Mouse (Mus musculus): ENCODE measurements at regions not wholly inside any gene's neighbourhood (a gene's known extent, or its start where the extent isn't known, plus 50 kb on each side); places are given as distances from the start of the nearest gene placed in this dataset.

DNA sequence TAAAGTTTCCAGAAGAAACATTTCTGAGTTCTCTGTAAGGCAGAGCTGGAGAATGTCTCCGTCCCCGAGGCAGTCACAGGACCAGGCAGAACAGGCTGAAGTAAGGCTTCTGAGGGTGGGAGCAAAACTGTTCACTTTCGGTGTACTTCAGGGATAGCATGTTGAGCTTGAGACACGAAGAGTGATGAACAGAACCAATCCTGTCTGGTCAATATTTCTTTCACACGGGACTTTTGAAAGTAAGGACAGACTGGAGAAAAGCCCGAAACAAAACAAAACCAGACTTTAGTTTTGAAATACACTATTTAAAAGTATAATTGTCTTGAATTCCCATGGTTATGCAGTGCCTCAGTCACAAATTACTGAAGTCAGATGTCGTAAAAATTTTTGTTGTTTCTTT is 84.6 kb upstream of the D16Ertd472e start:
- Histone ChIP-seq H3K27ac (ENCODE audit: insufficient read depth, low read length) (no peak overlapping the region), H3K27me3 (ENCODE audit: control insufficient read depth, insufficient read depth, low read length) (no peaks in the 10 kb centered on the region), H3K4me1 (ENCODE audit: control insufficient read depth, insufficient read depth, low read length) (no peaks in the 10 kb centered on the region), H3K4me3 (replicated peaks; ENCODE audit: insufficient read depth, low read depth, low read length) (no peak overlapping the region)
- no peak for DNase-seq
- 87% methylated on average over 7 of the region's 7 CpGs for WGBS
- TF ChIP-seq CTCF (IDR thresholded peaks at IDR 0.05; ENCODE audit: borderline replicate concordance, insufficient read depth, low read depth, low read length) (no peak), POLR2A (IDR thresholded peaks at IDR 0.05; ENCODE audit: borderline replicate concordance, insufficient read depth, low read length) (no peak)

DNA sequence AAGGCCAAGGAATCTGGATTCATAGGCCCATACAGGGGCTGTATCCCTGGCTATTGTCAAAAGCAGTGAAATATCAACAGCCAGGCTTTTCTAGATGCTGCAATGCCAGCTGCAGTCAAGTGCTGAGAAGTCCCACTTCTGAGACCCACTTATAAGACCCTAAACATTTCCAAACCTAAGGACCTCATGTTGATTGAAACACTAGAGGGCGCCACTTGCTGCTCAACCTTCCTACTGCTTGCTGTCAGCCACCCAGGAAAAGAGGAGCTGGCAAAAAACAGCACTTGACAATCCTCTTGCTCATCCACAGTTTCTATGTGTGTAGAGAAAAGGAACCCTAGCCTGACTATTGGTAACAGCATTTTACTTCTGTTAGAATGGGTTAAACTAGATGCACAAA is 68.2 kb upstream of the D16Ertd472e start:
- Histone ChIP-seq H3K27ac (ENCODE audit: insufficient read depth, low read length) (no peak overlapping the region), H3K27me3 (ENCODE audit: control insufficient read depth, insufficient read depth, low read length) (no peaks in the 10 kb centered on the region), H3K4me1 (ENCODE audit: control insufficient read depth, insufficient read depth, low read length) (no peaks in the 10 kb centered on the region), H3K4me3 (replicated peaks; ENCODE audit: insufficient read depth, low read depth, low read length) (no peak overlapping the region)
- TF ChIP-seq CTCF (IDR thresholded peaks at IDR 0.05; ENCODE audit: borderline replicate concordance, insufficient read depth, low read depth, low read length) = no peak
- no peak for TF ChIP-seq POLR2A (IDR thresholded peaks at IDR 0.05; ENCODE audit: borderline replicate concordance, insufficient read depth, low read length)
- 13% methylated on average over 1 of the region's 1 CpGs for WGBS
- peak in 1 of 2 experiments; percentile 2 for DNase-seq

DNA sequence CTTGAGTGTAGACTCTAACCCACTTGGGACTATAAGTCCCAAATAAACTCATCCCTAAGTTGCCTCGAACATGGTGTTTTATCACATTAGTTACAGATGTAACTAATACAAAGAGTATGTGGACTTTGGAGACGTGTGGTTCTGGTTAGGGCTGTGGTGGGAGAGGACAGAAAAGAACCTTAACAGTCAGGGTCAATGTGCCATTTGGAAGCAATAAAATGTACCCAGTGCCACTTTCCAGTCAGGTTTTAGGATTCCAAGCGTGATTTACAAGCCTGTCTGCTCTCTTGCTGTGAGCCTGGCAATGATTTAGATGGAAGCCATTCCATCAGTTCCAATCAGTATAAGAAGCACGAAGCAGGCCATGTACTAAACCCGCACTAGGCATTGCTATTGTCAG is 65.2 kb upstream of the D16Ertd472e start:
- Histone ChIP-seq H3K4me1 (ENCODE audit: control insufficient read depth, insufficient read depth, low read length) (no peaks in the 10 kb centered on the region), H3K4me3 (replicated peaks; ENCODE audit: insufficient read depth, low read depth, low read length) (no peak overlapping the region), H3K27me3 (ENCODE audit: control insufficient read depth, insufficient read depth, low read length) (no peaks in the 10 kb centered on the region), H3K27ac (ENCODE audit: insufficient read depth, low read length) (no peak overlapping the region)
- no peak for DNase-seq
- TF ChIP-seq CTCF (IDR thresholded peaks at IDR 0.05; ENCODE audit: borderline replicate concordance, insufficient read depth, low read depth, low read length) = no peak
- TF ChIP-seq POLR2A (IDR thresholded peaks at IDR 0.05; ENCODE audit: borderline replicate concordance, insufficient read depth, low read length) = no peak
- WGBS = 68% methylated on average over 5 of the region's 5 CpGs

DNA sequence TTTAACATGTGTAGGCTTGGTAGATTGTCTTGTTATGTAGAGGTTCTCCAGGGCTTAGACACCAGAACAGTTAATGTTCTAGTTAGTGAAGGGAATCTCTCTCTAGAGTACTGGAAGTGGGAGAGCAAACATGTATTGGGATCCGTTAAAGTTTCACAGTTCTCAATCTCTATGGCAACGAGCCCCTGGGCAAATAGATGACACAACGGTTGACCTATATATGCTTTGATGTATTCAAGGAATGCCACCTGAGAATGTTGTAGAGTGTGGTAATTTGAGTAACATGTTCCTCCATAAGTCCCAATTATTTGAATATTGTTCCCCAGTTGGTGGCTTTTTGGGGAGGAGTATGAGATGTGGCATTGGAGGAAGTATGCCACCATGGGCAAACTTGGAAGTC is 64.7 kb upstream of the D16Ertd472e start:
- no peak for DNase-seq
- WGBS = 80% methylated on average over 3 of the region's 3 CpGs
- Histone ChIP-seq H3K4me1 (ENCODE audit: control insufficient read depth, insufficient read depth, low read length) (no peaks in the 10 kb centered on the region), H3K27ac (ENCODE audit: insufficient read depth, low read length) (no peak overlapping the region), H3K4me3 (replicated peaks; ENCODE audit: insufficient read depth, low read depth, low read length) (no peak overlapping the region), H3K27me3 (ENCODE audit: control insufficient read depth, insufficient read depth, low read length) (no peaks in the 10 kb centered on the region)
- TF ChIP-seq POLR2A (IDR thresholded peaks at IDR 0.05; ENCODE audit: borderline replicate concordance, insufficient read depth, low read length) = no peak
- TF ChIP-seq CTCF (IDR thresholded peaks at IDR 0.05; ENCODE audit: borderline replicate concordance, insufficient read depth, low read depth, low read length) = no peak

DNA sequence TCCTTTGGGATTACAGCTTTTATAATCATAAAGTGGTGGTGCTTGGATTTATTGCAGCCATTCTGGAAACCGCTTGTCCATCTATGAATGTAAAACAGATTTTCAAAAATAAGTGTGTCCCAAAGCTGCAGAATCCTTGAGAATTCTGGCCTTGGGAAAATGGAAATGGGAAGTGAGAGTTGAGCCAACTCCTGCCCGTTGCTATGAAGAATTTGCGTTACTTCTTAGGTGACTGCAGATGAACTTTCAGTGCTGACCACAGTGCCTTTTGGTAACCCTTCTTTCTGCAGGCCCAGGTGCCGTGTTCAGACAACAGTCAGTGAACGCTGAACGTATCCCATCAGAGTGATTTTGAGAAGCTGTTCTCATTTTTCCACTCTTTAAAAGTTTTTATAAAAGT is 60.9 kb upstream of the D16Ertd472e start:
- H3K27ac ChIP-seq (ENCODE audit: insufficient read depth, low read length) = no peak overlapping the region
- H3K4me1 ChIP-seq (ENCODE audit: control insufficient read depth, insufficient read depth, low read length) = no peaks in the 10 kb centered on the region
- TF ChIP-seq CTCF (IDR thresholded peaks at IDR 0.05; ENCODE audit: borderline replicate concordance, insufficient read depth, low read depth, low read length) (no peak), POLR2A (IDR thresholded peaks at IDR 0.05; ENCODE audit: borderline replicate concordance, insufficient read depth, low read length) (no peak)
- no peak for DNase-seq
- H3K27me3 ChIP-seq (ENCODE audit: control insufficient read depth, insufficient read depth, low read length) = no peaks in the 10 kb centered on the region
- 90% methylated on average over 6 of the region's 6 CpGs for WGBS
- no peak overlapping the region for H3K4me3 ChIP-seq (replicated peaks; ENCODE audit: insufficient read depth, low read depth, low read length)

DNA sequence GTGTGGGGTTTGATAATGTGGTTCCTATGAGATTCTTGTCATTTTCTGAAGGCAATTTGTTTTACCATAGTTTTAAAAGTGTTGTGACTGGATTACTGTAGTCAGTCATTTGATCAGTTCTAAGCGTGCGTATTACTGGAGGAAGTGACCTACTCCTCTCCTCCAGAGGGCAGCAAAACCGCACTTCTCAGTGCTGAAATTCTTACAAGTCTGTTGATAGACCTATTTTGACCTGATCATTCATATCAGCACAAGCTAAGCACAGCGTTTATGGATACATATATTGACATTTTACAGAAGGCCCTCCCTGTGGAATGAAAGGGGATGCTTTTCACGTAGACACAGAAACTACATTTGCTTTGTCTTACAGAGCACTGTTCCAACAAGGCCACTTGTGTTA is 60.5 kb upstream of the D16Ertd472e start:
- H3K27me3 ChIP-seq (ENCODE audit: control insufficient read depth, insufficient read depth, low read length) = no peaks in the 10 kb centered on the region
- DNase-seq = no peak
- 34% methylated on average over 5 of the region's 5 CpGs for WGBS
- TF ChIP-seq CTCF (IDR thresholded peaks at IDR 0.05; ENCODE audit: borderline replicate concordance, insufficient read depth, low read depth, low read length) (peak; percentile 18; the same call in 1 of the 2 replicates), POLR2A (IDR thresholded peaks at IDR 0.05; ENCODE audit: borderline replicate concordance, insufficient read depth, low read length) (no peak)
- H3K27ac ChIP-seq (ENCODE audit: insufficient read depth, low read length) = no peak overlapping the region
- no peak overlapping the region for H3K4me3 ChIP-seq (replicated peaks; ENCODE audit: insufficient read depth, low read depth, low read length)
- no peaks in the 10 kb centered on the region for H3K4me1 ChIP-seq (ENCODE audit: control insufficient read depth, insufficient read depth, low read length)

DNA sequence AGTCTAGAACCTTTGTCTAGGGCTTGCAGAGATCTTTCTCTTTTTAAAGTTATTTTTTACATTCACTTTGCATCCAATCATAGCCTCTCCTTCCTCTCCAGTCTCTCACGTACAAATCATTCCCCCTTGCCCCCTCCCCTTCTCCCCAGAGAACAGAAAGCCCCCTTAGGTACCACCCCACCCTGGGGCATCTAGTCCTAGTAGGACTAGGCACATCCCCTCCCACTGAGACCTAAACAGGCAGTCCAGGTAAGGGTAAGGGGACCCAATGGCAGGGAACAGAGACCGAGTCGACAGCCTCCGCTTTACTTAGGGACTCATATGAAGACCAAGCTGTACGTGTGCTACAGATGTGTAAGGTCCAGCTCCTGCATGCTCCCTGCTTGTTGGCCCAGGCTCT is 59.3 kb upstream of the D16Ertd472e start:
- Histone ChIP-seq H3K27me3 (ENCODE audit: control insufficient read depth, insufficient read depth, low read length) (no peaks in the 10 kb centered on the region), H3K4me3 (replicated peaks; ENCODE audit: insufficient read depth, low read depth, low read length) (no peak overlapping the region), H3K27ac (ENCODE audit: insufficient read depth, low read length) (no peak overlapping the region), H3K4me1 (ENCODE audit: control insufficient read depth, insufficient read depth, low read length) (no peaks in the 10 kb centered on the region)
- no peak for TF ChIP-seq CTCF (IDR thresholded peaks at IDR 0.05; ENCODE audit: borderline replicate concordance, insufficient read depth, low read depth, low read length)
- no peak for TF ChIP-seq POLR2A (IDR thresholded peaks at IDR 0.05; ENCODE audit: borderline replicate concordance, insufficient read depth, low read length)
- 87% methylated on average over 5 of the region's 5 CpGs for WGBS
- DNase-seq = no peak

DNA sequence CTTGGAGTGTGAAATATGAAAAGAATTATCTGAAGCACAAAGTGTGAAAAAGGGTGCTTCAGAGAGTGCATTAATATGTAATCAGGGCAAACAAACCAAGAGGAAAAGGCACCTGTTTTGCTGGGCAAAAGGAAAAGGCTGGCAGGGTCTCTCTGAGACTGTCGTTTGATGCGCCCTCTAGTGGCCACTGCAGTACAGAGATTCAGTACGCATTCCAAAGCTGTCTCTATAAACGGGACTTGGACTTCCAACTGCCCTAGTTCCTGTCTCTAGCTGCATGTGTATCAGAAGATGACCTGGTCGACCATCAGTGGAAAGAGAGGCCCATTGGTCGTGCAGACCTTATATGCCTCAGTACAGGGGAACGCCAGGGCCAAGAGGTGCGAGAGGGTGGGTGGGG is 58.7 kb upstream of the D16Ertd472e start:
- DNase-seq = peak; percentile 29 to 46
- Histone ChIP-seq H3K27me3 (ENCODE audit: control insufficient read depth, insufficient read depth, low read length) (no peaks in the 10 kb centered on the region), H3K27ac (ENCODE audit: insufficient read depth, low read length) (no peak overlapping the region), H3K4me1 (ENCODE audit: control insufficient read depth, insufficient read depth, low read length) (no peaks in the 10 kb centered on the region), H3K4me3 (replicated peaks; ENCODE audit: insufficient read depth, low read depth, low read length) (no peak overlapping the region)
- 23% methylated on average over 8 of the region's 8 CpGs for WGBS
- TF ChIP-seq POLR2A (IDR thresholded peaks at IDR 0.05; ENCODE audit: borderline replicate concordance, insufficient read depth, low read length) (no peak), CTCF (IDR thresholded peaks at IDR 0.05; ENCODE audit: borderline replicate concordance, insufficient read depth, low read depth, low read length) (peak; percentile 60)

Data from cerebellum, adult 2 months (tissue).